Mouse (Mus musculus) mouse embryonic stem cell (cell line): ENCODE data around the gene Gsx1.

ENCODE experiments used
- in situ Hi-C, 2 experiments: fragments of 300-500 bp; cut with MboI; formaldehyde crosslinking; loops; 1 replicate in 1 of 2; 3 replicates in 1 of 2; pipeline ENCODE4 v1.14.3; 2019 to 2020; ENCODE audit warnings: low sequenced_read_pairs in 2 of 2, low pct_unique_long_range_greater_than_20kb in 1 of 2, mixed read lengths in 1 of 2; ENCODE audit not compliant: unreplicated experiment in 1 of 2

Gsx1 gene

DNA sequence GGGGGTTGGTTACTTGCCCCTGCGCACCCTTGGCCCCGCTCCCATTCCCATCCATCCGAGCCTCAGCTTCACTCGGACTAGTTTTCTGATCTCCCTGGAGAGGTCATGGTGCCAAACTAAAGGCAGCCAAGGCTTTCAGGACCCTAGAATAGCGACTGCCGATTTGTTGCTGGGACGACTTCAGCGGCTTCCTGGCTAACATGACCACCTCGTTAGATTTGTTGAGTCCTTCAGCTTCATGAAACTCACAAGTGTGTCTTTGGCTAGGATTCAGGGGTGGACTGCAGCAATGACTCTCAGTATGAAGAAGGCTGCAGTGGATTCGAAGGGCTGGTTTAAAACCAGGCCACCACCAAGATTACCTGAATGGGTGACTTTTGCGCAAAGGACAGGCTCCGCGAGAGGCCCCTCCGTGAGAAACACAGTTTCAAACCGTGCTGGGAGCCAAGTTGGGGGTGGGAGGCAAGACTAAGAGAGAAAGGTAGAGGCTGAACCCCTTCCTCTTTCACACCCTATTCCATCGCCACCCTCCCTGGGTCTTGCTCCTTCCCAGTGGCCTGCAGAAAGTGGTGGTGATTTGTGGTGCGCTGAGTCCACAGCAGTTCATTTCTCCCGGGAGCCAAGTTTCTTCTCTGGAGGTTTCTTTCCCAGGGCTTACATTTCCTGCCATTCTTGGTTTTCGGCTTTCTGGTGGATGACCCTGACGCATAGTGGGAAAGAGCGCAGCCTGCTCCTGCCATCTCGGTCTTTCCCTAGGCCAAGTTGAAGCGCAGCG lies 3.5 kb downstream of the Gsx1 start:
- in situ Hi-C loops = loop anchor here in 1 of 2 experiments (10.0 kb wide), 2 partner anchors 67 to 113 kb away; partner anchors contain the start of gene Cdx2

DNA sequence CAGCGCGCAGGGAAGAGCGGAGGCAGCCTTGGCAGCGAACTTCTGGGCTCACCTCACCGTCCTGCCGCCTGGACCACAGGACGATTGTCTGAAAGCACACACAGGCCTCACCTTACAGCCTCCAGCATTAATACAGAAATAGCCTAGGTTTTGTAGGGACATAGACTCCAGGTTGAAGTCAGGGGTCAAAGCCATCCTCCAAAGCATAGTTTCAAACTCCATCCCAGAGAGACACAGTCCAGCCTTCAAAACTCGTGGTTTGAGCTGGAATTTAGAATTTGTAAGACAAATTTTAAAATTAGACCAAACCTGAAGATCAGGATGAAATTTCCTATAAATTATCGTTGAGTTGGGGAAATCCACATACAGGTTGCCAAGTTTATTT lies 4.1 kb downstream of the Gsx1 start:
- in situ Hi-C loops = loop anchor here in 1 of 2 experiments (10.0 kb wide), 2 partner anchors 68 to 112 kb away; partner anchors contain the start of gene Cdx2

DNA sequence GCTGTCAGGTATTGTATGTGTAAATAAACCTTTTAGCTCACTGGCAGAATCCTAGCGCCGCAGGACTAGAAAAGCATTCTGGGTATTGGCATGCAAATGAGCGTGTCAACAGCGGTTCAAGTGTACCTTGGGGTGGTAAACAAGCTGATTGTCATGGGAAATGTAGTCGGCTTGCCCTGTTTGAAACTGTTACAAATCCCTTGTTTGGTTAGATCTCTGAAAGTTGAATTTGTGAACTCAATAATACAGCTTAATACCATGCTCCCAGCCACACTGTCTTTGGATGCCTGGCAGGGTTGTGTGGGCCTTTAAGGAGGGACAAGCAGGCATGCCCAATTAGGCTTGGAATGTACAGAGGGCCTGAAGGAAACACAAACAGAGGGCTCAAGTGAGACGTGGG lies 16.4 kb downstream of the Gsx1 start:
- in situ Hi-C loops = no loop called here

DNA sequence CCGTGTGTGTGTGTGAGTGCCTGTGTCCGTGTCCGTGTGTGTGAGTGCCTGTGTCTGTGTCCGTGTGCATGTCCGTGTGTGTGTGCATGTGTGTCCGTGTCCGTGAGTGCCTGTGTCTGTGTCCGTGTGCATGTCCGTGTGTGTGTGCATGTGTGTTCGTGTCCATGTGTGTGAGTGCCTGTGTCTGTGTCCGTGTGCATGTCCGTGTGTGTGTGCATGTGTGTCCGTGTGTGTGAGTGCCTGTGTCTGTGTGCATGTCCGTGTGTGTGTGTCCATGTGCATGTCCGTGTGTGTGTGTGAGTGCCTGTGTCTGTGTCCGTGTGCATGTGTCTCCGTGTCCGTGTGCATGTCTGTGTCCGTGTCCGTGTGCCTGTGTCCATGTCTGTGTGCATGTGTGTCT lies 19.4 kb downstream of the Gsx1 start:
- in situ Hi-C loops = no loop called here

DNA sequence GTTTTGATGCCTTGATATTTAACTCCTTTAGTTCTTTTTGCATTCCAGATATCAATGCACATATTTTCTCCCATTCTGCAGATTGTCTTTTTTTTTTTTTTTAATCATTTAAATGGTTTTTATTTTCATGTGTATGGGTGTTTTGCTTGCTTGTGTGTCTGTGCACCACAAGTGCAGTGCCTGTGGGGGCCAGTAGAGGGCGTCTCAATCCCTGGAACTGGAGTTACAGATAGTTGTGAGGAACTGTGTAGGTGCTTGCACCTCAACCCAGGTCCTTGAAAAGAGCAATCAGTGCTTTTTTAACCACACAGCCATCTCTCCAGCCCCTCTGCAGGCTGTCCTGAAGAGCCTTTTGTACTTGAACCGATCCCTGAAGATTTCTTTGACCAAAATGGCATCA lies 20.0 kb downstream of the Gsx1 start:
- in situ Hi-C loops = no loop called here

DNA sequence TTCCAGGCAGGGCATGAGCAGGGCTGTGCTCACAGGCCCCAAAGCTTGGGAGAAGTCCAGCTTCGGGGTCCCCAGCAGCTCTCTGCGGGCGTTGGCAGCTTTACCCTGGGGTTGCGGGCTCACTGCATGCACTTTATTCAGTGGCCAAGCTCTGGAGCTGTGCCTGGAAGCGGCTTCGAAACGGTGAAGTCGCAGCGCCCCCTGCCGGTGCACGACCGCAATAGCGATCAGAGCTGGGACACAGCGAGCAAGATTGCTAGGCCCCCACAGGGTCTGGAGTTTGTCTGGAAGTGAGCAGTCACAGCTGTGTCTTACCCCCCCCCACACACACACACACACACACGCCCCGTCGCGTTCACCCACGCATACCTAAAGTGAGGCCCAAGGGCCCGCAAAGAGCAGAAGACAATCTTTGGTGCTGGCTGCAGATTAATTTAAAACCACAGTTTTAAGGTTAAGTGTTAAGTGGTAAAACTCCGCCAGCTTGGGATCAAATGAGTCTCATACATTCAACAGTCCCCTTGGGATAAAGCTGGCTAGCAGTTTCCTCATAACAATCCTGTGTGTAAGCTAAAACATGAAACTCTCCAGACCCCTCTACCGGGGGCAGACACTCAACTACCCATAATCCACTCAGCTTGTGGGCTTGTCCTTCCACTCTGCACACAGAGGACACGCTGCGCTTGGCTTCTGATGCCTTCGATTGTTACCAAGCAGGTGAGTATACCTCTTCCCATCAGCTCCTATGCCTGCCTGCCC lies 39.0 kb downstream of the Gsx1 start:
- in situ Hi-C loops = loop anchor here in 1 of 2 experiments (5.0 kb wide), 1 partner anchor 105 kb away; no protein-coding TSS in a partner anchor

DNA sequence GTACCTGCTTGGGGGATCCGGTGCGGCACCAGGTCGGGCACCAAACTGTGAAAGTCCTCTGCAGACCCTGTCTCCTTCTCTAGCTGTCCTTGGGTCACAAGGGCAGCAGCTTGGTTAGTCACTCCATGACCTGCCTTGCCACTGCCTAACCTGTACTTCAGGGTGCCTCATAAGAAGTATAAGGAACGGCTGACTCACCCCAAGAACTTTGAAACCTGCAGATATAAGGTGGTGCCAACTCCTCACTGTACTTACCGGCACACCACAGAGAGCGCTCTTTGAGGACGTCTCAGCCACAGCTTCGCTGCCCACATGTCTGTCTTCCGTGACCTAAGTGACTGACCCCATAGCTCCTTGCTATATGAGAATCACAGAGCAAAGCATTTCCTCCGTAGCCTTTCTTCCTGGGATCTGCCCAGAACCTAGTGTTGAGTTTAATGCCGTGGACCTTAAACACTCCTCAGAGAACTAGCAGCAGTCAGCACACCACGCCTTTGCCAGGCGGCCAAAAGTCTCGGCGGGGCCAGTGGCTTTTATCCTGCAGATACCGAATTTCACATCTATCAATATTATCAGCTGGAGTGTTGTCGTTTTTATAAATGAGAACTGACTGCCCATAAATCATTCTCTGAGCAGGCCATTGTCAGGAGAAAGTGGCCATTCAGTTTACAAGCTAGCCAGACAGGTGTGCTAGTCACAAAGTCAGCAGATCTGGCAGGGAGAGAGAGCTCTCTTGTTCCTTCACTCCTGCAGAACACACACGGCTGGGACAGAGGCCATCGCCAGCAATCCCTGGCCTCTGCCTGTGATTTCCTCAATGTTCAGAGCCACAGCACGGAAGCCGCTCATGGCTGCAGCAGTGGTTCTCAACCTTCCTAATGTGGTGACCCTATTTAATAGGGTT lies 47.2 kb downstream of the Gsx1 start:
- in situ Hi-C loops = no loop called here
